Mouse (Mus musculus) embryonic facial prominence, embryonic 13.5 days (tissue): ENCODE results near the gene Mttp. TPM values are rescaled to one million over a fixed set of nuclear protein-coding genes. Genes with fewer than 3 reads are reported as not detected.
A peak's percentile ranks its signal among the peaks of the same experiment; 100 is the strongest.

Experiments used
- ATAC-seq: fragments of 200-750 bp; cut with Nextera tagmentation; 2 replicates; pipeline ENCODE4 v1.8.0; 2017; ENCODE audit warnings: low read depth; ENCODE audit not compliant: insufficient number of reproducible peaks, insufficient read depth, low FRiP score, low TSS enrichment
- H3K27ac ChIP-seq: fragments of 300-500 bp; sonication (generic); 2 replicates; pipeline ENCODE4 v1.5.1; 2015; ENCODE audit warnings: moderate library complexity, mild to moderate bottlenecking, inconsistent platforms
- H3K27me3 ChIP-seq: fragments of 300-500 bp; sonication (generic); 2 replicates; pipeline ENCODE4 v1.6.1; 2015; ENCODE audit warnings: mild to moderate bottlenecking, inconsistent platforms
- H3K36me3 ChIP-seq: fragments of 300-500 bp; sonication (generic); 2 replicates; pipeline ENCODE4 v1.6.1; 2015; ENCODE audit warnings: mild to moderate bottlenecking, inconsistent platforms
- H3K4me1 ChIP-seq: fragments of 300-500 bp; sonication (generic); 2 replicates; pipeline ENCODE4 v1.6.1; 2015; ENCODE audit warnings: inconsistent platforms
- H3K4me2 ChIP-seq: fragments of 300-500 bp; sonication (generic); 2 replicates; pipeline ENCODE4 v1.6.1; 2015; ENCODE audit warnings: moderate library complexity, mild to moderate bottlenecking, inconsistent platforms
- H3K4me3 ChIP-seq: fragments of 300-500 bp; sonication (generic); 2 replicates; pipeline ENCODE4 v1.5.1; 2015; ENCODE audit warnings: mild to moderate bottlenecking, inconsistent platforms
- H3K9ac ChIP-seq: fragments of 300-500 bp; sonication (generic); 2 replicates; pipeline ENCODE4 v1.6.1; 2015; ENCODE audit warnings: mild to moderate bottlenecking, inconsistent platforms
- H3K9me3 ChIP-seq: fragments of 300-500 bp; sonication (generic); 2 replicates; pipeline ENCODE4 v1.6.1; 2016; ENCODE audit warnings: inconsistent platforms
- WGBS: fragments of 180-500 bp; shearing (Covaris S2); methylation state at CpG from one replicate; pipeline ENCODE4 v1.1.7; 2015; ENCODE audit warnings: mixed read lengths; 5-methylcytosine and 5-hydroxymethylcytosine counted together
- polyA plus RNA-seq: library from polyadenylated mRNA; unstranded; fragments of >200 nt; fragmentation: Nextera tagmentation; extraction: Ambion mirVana; gene quantifications from 2 replicates; pipeline ENCODE4 v1.2.1, GENCODE M21; 2015

Mttp gene
- polyA plus RNA-seq, 1 experiment from 2014 or later = 8.7 TPM

DNA sequence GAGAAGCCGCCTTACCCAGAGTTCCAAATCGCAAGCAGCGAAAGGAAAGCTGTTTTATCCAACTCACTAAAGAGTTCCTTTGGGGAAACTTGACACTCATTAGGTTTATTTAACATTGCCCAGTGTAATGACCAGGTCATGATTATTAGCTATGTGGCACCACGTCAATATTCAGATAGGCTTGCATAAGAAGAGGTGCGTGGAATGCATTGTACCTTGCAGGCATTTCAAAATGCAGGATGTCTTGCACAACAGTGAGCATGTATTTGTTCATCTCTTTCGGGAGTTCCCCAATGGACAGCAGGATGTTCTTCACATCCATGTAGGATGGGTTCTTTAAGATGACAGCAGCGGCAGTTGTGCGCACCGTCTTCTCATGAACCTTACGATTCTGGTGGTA, 37.9 kb downstream of the Mttp start:
- no peaks in the 10 kb centered on the region for H3K27me3 ChIP-seq

DNA sequence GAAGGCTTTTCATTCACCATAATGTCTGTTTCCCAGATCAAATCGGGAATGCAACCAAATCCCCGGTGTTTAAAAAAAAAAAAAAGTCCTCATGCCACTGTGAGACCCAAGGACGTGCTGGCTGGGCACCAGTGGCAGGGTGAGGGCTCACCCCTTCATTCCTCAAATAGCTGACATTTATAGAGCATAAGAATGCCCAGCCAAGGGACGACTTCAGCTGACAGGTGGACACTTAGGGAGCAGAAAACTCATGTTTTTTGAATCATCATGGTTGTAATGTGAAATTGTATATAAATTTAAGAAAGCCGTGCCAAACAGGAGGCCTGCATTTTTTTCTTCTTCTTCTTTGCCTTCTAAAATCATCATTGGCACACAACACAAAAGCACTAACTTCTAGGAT, 39.7 kb downstream of the Mttp start:
- no peak for ATAC-seq
- H3K9me3 ChIP-seq = no peaks in the 10 kb centered on the region
- no peaks in the 10 kb centered on the region for H3K27me3 ChIP-seq
- H3K27ac ChIP-seq = no peak overlapping the region
- no peak overlapping the region for H3K9ac ChIP-seq
- no peak overlapping the region for H3K4me2 ChIP-seq
- H3K4me3 ChIP-seq = no peak overlapping the region
- WGBS = 36% methylated on average over 5 of the region's 5 CpGs
- no peaks in the 10 kb centered on the region for H3K36me3 ChIP-seq
- H3K4me1 ChIP-seq = peaks cover 5% of the 10 kb centered on the region; the same call in 1 of the 2 replicates

More for the DNA sequence above, 37.9 kb downstream of the Mttp start:
- Histone ChIP-seq H3K9ac (no peak overlapping the region), H3K4me3 (no peak overlapping the region), H3K4me1 (peaks cover 5% of the 10 kb centered on the region; the same call in 1 of the 2 replicates), H3K4me2 (no peak overlapping the region), H3K36me3 (no peaks in the 10 kb centered on the region), H3K27ac (no peak overlapping the region), H3K9me3 (no peaks in the 10 kb centered on the region)
- WGBS = 89% methylated on average over 10 of the region's 10 CpGs
- ATAC-seq = no peak

DNA sequence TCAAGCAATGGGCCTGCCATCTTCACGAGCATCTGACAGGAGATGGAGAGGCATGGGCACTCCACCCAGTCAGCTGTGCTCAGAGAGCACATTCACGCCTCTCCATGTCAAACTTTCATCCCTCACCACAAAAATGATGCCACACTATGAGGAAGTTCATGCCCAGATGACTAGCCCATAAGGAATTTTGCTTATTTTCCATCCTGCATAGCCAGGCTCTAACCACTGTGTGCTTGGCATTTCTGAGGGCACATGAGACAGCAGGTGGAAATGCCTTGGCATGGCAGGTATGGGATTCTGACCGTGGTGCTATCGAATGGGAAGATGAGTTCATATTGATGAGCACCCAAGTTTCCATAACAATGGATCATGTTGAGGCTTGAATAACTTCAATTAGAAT, 41.1 kb downstream of the Mttp start:
- no peak overlapping the region for H3K4me3 ChIP-seq
- no peaks in the 10 kb centered on the region for H3K9me3 ChIP-seq
- no peak overlapping the region for H3K9ac ChIP-seq
- 88% methylated on average over 4 of the region's 4 CpGs for WGBS
- peaks cover 5% of the 10 kb centered on the region; the same call in 1 of the 2 replicates for H3K4me1 ChIP-seq
- H3K36me3 ChIP-seq = no peaks in the 10 kb centered on the region
- H3K27me3 ChIP-seq = no peaks in the 10 kb centered on the region
- H3K4me2 ChIP-seq = no peak overlapping the region
- H3K27ac ChIP-seq = no peak overlapping the region
- no peak for ATAC-seq

DNA sequence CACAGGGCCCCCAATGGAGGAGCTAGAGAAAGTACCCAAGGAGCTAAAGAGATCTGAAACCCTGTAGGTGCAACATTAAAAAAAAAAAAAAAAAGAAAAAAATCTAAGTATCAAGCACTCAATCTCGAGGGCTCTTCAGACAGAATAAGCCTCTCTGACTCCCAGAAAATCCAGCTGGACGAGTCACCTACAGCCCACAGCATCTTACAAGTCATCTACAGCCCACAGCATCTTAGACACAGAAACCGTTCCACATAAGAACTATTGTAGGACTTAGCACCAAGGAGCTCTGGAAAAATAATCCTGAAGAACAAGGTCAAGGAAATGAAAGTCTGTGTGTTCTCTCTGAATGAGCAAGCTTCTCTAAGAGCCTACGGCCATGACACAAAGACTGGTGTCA, 42.8 kb downstream of the Mttp start:
- H3K27me3 ChIP-seq = no peaks in the 10 kb centered on the region
- H3K9ac ChIP-seq = no peak overlapping the region
- peaks cover 9% of the 10 kb centered on the region for H3K4me1 ChIP-seq
- H3K4me3 ChIP-seq = no peak overlapping the region
- WGBS = 81% methylated on average over 4 of the region's 4 CpGs
- no peak for ATAC-seq
- no peak overlapping the region for H3K27ac ChIP-seq
- no peaks in the 10 kb centered on the region for H3K36me3 ChIP-seq
- H3K9me3 ChIP-seq = no peaks in the 10 kb centered on the region
- no peak overlapping the region for H3K4me2 ChIP-seq

DNA sequence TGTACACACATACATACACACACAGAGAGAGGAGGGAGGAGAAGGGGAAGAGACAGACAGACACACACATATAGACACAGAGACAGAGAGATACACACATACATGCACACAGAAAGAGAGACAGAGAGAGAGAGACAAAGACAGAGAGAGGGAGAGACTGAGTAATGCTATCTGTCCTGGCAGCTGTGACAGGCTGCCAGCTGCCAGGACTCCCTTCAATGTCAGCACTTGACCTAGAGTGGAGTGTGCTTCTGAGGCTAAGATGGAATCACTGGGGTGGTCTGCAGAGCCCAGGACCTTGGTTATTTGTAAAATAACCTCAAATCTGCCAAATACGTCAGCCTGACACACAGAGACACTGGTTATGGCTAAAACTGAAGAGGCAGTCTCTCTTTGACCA, 47.0 kb downstream of the Mttp start:
- Histone ChIP-seq H3K9ac (no peak overlapping the region), H3K4me1 (peaks cover 22% of the 10 kb centered on the region), H3K9me3 (no peaks in the 10 kb centered on the region), H3K36me3 (no peaks in the 10 kb centered on the region), H3K27ac (no peak overlapping the region), H3K4me2 (no peak overlapping the region), H3K27me3 (no peaks in the 10 kb centered on the region), H3K4me3 (no peak overlapping the region)
- WGBS = 76% methylated on average over 1 of the region's 1 CpGs
- ATAC-seq = no peak

DNA sequence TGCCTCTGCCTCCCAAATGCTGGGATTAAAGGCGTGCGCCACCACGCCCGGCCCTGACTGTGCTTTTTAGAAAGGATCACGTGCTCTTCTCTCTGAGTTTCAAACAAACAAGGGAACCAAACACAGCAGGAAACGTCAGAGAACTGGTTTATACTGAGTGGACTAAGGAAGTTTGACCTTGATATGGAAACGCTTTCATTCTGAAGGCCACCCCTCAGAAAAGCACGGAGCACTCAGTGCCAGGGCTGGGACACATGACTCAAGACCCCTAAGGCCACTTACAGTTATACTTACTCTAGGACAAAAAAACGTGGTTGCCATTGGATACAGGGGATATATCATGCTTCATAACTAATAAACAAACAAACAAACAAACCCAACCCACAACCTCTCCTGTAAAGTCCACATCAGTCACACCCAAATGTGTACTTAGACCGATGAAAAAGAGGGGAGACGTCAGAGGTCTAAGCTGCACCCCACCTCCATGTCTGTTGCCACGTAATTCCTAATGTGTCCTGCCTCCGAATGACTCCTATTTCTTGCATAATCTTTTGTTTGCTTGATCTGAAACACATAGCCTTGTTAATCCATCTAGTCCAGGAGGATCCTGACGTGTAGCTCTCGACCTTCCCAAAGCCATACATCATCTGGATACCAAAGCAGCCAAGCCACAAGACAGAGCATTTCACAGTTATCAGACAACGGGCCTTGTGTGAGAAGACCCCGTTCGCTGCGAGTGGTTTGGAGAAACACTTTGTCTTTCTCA, 48.3 kb downstream of the Mttp start:
- Histone ChIP-seq H3K9me3 (no peaks in the 10 kb centered on the region), H3K36me3 (no peaks in the 10 kb centered on the region), H3K4me1 (peaks cover 26% of the 10 kb centered on the region), H3K4me3 (no peak overlapping the region), H3K9ac (no peak overlapping the region), H3K4me2 (no peak overlapping the region), H3K27ac (peak overlapping the region; percentile 78), H3K27me3 (no peaks in the 10 kb centered on the region)
- 89% methylated on average over 19 of the region's 19 CpGs for WGBS
- ATAC-seq = no peak

DNA sequence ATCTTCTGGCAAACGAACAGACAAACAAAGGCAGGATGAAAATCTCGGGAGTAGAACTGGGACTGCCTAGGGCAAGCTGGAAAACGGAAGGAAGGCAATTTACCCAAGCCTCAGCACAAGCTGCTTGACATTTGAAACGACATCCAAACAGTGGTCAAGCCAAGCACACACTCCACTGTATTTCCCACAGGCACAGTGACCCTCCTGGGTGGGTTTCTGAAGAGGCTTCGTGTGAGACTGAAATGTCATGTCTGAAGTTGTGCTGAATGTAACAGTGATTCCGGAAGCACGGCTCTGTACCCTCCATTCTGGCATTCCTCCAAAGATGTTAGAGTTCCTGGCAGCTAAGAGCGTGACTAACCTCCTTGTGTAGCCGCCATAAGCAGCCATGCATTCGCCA, 49.0 kb downstream of the Mttp start:
- H3K9me3 ChIP-seq = no peaks in the 10 kb centered on the region
- H3K4me2 ChIP-seq = peak overlapping the region; percentile 32
- H3K27me3 ChIP-seq = no peaks in the 10 kb centered on the region
- peaks cover 26% of the 10 kb centered on the region for H3K4me1 ChIP-seq
- H3K27ac ChIP-seq = peak overlapping the region; percentile 78
- 32% methylated on average over 10 of the region's 10 CpGs for WGBS
- no peaks in the 10 kb centered on the region for H3K36me3 ChIP-seq
- H3K9ac ChIP-seq = no peak overlapping the region
- no peak overlapping the region for H3K4me3 ChIP-seq
- peak; percentile 65; the same call in 1 of the 2 replicates for ATAC-seq

DNA sequence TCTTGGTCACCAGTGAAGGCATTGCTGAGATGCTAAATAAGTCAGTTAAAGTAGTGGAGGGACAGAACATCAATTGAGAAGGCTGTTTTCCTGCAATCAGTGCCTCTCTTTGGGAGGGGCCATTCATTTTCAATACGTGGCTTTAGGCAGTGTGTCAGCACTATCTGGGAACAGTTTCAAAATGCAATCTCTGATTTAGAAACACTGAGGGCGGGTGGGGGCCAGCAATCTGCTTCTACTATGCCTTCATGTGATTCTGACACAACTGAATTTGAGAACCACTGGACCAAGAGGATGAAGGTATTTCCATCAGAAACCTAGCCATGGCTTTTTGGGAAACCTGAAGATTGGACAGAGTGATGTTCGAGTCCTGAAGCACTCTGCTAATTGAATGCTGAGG, 49.5 kb downstream of the Mttp start:
- no peak for ATAC-seq
- Histone ChIP-seq H3K27me3 (no peaks in the 10 kb centered on the region), H3K36me3 (no peaks in the 10 kb centered on the region), H3K4me3 (no peak overlapping the region), H3K9me3 (no peaks in the 10 kb centered on the region), H3K4me1 (peaks cover 26% of the 10 kb centered on the region), H3K4me2 (peak overlapping the region; percentile 32; the same call in 1 of the 2 replicates), H3K27ac (peak overlapping the region; percentile 78), H3K9ac (no peak overlapping the region)
- 46% methylated on average over 3 of the region's 3 CpGs for whole genome bisulfite sequencing

DNA sequence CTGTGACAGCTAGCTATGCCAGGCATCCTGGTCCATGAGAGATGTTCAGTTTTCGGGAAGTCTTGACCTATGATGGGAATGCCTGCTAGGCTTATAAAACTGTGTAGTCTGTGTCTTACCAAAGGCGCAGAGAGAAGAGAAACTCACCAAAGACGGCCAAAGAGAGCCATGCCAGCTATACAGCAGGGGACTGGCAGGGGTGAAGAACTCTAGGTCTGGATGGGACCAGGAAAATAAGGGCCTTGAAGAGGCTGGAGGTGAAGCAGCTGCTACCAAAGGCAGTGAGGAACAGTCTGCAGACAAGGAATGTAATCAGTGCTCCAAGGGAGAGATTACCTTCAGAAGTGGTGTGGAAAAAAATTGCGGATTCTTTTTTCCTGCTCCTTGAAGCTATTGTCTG, 60.9 kb downstream of the Mttp start:
- H3K4me3 ChIP-seq = no peak overlapping the region
- no peak for ATAC-seq
- WGBS = 82% methylated on average over 4 of the region's 4 CpGs
- H3K4me2 ChIP-seq = no peak overlapping the region
- H3K4me1 ChIP-seq = 0 out of 2 replicates have a peak, but pooled peaks cover 3% of the 10 kb centered on the region
- H3K27me3 ChIP-seq = no peaks in the 10 kb centered on the region
- H3K9me3 ChIP-seq = no peaks in the 10 kb centered on the region
- H3K36me3 ChIP-seq = no peaks in the 10 kb centered on the region
- H3K9ac ChIP-seq = no peak overlapping the region
- H3K27ac ChIP-seq = no peak overlapping the region

DNA sequence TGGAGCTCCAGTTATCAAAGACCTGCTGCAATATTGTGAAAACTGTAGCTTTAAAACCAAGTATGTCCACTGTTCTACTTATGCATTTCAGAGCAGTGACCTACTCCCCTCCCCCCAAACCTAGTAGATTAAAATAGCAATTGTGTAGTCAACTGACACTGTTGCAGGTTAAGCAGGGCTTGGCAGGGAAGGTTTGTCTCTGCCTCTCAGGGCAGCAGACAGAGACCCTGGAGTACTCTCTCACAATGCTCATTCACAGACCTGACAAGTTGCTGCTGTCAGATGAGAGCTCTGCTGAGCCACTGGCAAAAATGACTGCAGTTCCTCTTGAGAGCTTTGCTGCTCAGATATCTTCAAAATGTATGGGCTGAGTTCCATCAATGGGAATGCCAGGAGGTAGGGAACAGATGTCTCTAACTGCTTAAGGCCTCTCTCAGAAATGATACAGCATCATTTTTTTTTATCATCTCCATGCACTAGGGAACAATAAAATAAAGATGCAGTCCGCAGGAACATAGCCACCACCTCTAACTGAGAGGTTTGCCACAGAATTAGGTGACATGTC, 61.6 kb downstream of the Mttp start:
- no peak overlapping the region for H3K4me2 ChIP-seq
- WGBS = 92% methylated on average over 1 of the region's 1 CpGs

DNA sequence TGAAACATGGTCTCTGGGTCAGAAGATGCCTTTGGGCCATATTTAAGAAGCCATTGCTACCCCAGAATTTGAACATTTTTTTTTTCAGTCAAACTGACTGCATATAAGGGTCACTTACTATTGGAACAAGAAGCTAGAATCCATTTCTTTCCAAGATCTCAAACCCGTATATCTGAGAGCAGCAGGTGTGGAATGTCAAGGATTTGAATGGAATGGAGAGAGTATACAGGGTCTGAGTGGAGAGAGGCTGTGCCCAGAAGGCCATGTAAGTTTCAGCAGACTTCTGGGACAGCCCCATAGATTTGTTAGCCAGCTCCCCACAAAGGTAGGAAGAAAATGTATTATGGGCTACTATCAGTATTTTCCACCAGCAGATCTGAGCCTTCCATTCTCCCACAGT, 66.1 kb downstream of the Mttp start:
- H3K36me3 ChIP-seq = no peaks in the 10 kb centered on the region
- H3K27me3 ChIP-seq = no peaks in the 10 kb centered on the region
- peaks cover 7% of the 10 kb centered on the region; the same call in 1 of the 2 replicates for H3K4me1 ChIP-seq
- no peak overlapping the region for H3K4me2 ChIP-seq
- no peak overlapping the region for H3K4me3 ChIP-seq
- WGBS = 86% methylated on average over 1 of the region's 1 CpGs
- H3K9ac ChIP-seq = no peak overlapping the region
- H3K27ac ChIP-seq = no peak overlapping the region
- no peaks in the 10 kb centered on the region for H3K9me3 ChIP-seq
- no peak for ATAC-seq

More for the DNA sequence above, 61.6 kb downstream of the Mttp start:
- Histone ChIP-seq H3K36me3 (no peaks in the 10 kb centered on the region), H3K9ac (no peak overlapping the region), H3K4me3 (no peak overlapping the region), H3K27ac (no peak overlapping the region), H3K27me3 (no peaks in the 10 kb centered on the region), H3K4me1 (0 out of 2 replicates have a peak, but pooled peaks cover 3% of the 10 kb centered on the region), H3K9me3 (no peaks in the 10 kb centered on the region)
- ATAC-seq = no peak
